Mouse (Mus musculus) liver, embryonic 14.5 days (tissue): ENCODE results near the gene Prr27.

Experiments
- CTCF ChIP-seq: IDR thresholded peaks from 2 replicates; pipeline ENCODE4 v1.5.1; 2016; ENCODE audit warnings: antibody characterized with exemption, low read depth, control low read depth
- EP300 ChIP-seq: IDR thresholded peaks from 2 replicates; pipeline ENCODE4 v1.6.1; 2016; ENCODE audit warnings: antibody characterized with exemption, low read depth

- no peak for TF ChIP-seq CTCF
- TF ChIP-seq EP300, result no peak
Observed at GRCm38 (mm10) chr5:87870084-87870483, 44.6 kb downstream of the Prr27 start.
